Mouse (Mus musculus): ENCODE measurements around the gene Zbed3. TPM values are rescaled to one million over a fixed set of nuclear protein-coding genes. Genes with fewer than 3 reads are reported as not detected.

Gene Zbed3
- polyA plus RNA-seq (2015; fragmentation: Nextera tagmentation; extraction: Ambion mirVana): 4.9 and 5.2 TPM in 2 replicates

GRCm38 (mm10) chr13:95323400-95323799 is at the start of gene Zbed3:
Zbed3 (plus strand) TSS chr13:95323612.
- Histone ChIP-seq H3K9me3 (replicated peaks; ENCODE audit: control insufficient read depth, low read length) (no peaks in the 10 kb centered on the region), H3K27me3 (ENCODE audit: control insufficient read depth, insufficient read depth, low read depth, low read length) (peaks cover 12% of the 10 kb centered on the region)

GRCm38 (mm10) chr13:95278426-95279025 is 44.9 kb upstream of the Zbed3 start:
- Histone ChIP-seq H3K4me1 (ENCODE audit: control insufficient read depth, low read depth, low read length) (no peaks in the 10 kb centered on the region), H3K36me3 (ENCODE audit: control insufficient read depth, insufficient read depth) (no peaks in the 10 kb centered on the region), H3K27ac (ENCODE audit: low read length) (no peak overlapping the region), H3K9me3 (replicated peaks; ENCODE audit: control insufficient read depth, low read length) (no peaks in the 10 kb centered on the region), H3K4me2 (ENCODE audit: low read depth, low read length) (no peak overlapping the region), H3K27me3 (ENCODE audit: control insufficient read depth, insufficient read depth, low read depth, low read length) (no peaks in the 10 kb centered on the region), H3K9ac (ENCODE audit: low read depth, low read length) (no peak overlapping the region), H3K4me3 (ENCODE audit: low read depth, low read length) (no peak overlapping the region)
- 63% methylated on average over 4 of the region's 4 CpGs for WGBS (ENCODE audit: insufficient replicate concordance)
- no peak for ATAC-seq (ENCODE audit: low read depth)

More at GRCm38 (mm10) chr13:95323400-95323799, at the start of gene Zbed3:
- Histone ChIP-seq H3K4me1 (ENCODE audit: control insufficient read depth, low read depth, low read length) (peaks cover 9% of the 10 kb centered on the region), H3K27ac (ENCODE audit: low read length) (no peak within 1 kb of the TSS; the same call in 1 of the 2 replicates), H3K9ac (ENCODE audit: low read depth, low read length) (0 out of 2 replicates have a peak within 1 kb of the TSS, but pooled peaks have one; percentile 8), H3K36me3 (ENCODE audit: control insufficient read depth, insufficient read depth) (no peaks in the 10 kb centered on the region), H3K4me2 (ENCODE audit: low read depth, low read length) (peak within 1 kb of the TSS; percentile 54), H3K4me3 (ENCODE audit: low read depth, low read length) (peak within 1 kb of the TSS; percentile 67)
- no peak for ATAC-seq (ENCODE audit: low read depth)
- WGBS (ENCODE audit: insufficient replicate concordance): 73% methylated on average over 6 of the region's 6 CpGs

GRCm38 (mm10) chr13:95281740-95282673 is 41.4 kb upstream of the Zbed3 start:
- Histone ChIP-seq H3K4me3 (ENCODE audit: low read depth, low read length) (no peak overlapping the region), H3K4me1 (ENCODE audit: control insufficient read depth, low read depth, low read length) (no peaks in the 10 kb centered on the region), H3K36me3 (ENCODE audit: control insufficient read depth, insufficient read depth) (no peaks in the 10 kb centered on the region), H3K9me3 (replicated peaks; ENCODE audit: control insufficient read depth, low read length) (no peaks in the 10 kb centered on the region), H3K4me2 (ENCODE audit: low read depth, low read length) (no peak overlapping the region), H3K27ac (ENCODE audit: low read length) (no peak overlapping the region), H3K9ac (ENCODE audit: low read depth, low read length) (no peak overlapping the region), H3K27me3 (ENCODE audit: control insufficient read depth, insufficient read depth, low read depth, low read length) (no peaks in the 10 kb centered on the region)
- 49% methylated on average over 6 of the region's 7 CpGs for WGBS (ENCODE audit: insufficient replicate concordance)
- ATAC-seq (ENCODE audit: low read depth): no peak

- no peak for ATAC-seq (ENCODE audit: low read depth)
- no peak overlapping the region for H3K4me2 ChIP-seq (ENCODE audit: low read depth, low read length)
- H3K27me3 ChIP-seq (ENCODE audit: control insufficient read depth, insufficient read depth, low read depth, low read length): no peaks in the 10 kb centered on the region
- 6% methylated on average over 7 of the region's 7 CpGs for WGBS (ENCODE audit: insufficient replicate concordance)
- H3K4me1 ChIP-seq (ENCODE audit: control insufficient read depth, low read depth, low read length): no peaks in the 10 kb centered on the region
- H3K36me3 ChIP-seq (ENCODE audit: control insufficient read depth, insufficient read depth): no peaks in the 10 kb centered on the region
- no peak overlapping the region for H3K9ac ChIP-seq (ENCODE audit: low read depth, low read length)
- no peak overlapping the region for H3K27ac ChIP-seq (ENCODE audit: low read length)
- H3K9me3 ChIP-seq (replicated peaks; ENCODE audit: control insufficient read depth, low read length): no peaks in the 10 kb centered on the region
- no peak overlapping the region for H3K4me3 ChIP-seq (ENCODE audit: low read depth, low read length)
These were observed 36.4 kb upstream of the Zbed3 start for GRCm38 (mm10) chr13:95286989-95287388.

- Histone ChIP-seq H3K4me3 (ENCODE audit: low read depth, low read length) (no peak overlapping the region), H3K27ac (ENCODE audit: low read length) (no peak overlapping the region), H3K4me2 (ENCODE audit: low read depth, low read length) (no peak overlapping the region), H3K4me1 (ENCODE audit: control insufficient read depth, low read depth, low read length) (no peaks in the 10 kb centered on the region), H3K36me3 (ENCODE audit: control insufficient read depth, insufficient read depth) (no peaks in the 10 kb centered on the region), H3K27me3 (ENCODE audit: control insufficient read depth, insufficient read depth, low read depth, low read length) (no peaks in the 10 kb centered on the region), H3K9ac (ENCODE audit: low read depth, low read length) (no peak overlapping the region), H3K9me3 (replicated peaks; ENCODE audit: control insufficient read depth, low read length) (no peaks in the 10 kb centered on the region)
- no peak for ATAC-seq (ENCODE audit: low read depth)
- 67% methylated on average over 7 of the region's 7 CpGs for WGBS (ENCODE audit: insufficient replicate concordance)
These were observed 35.4 kb upstream of the Zbed3 start for GRCm38 (mm10) chr13:95288027-95288426.

GRCm38 (mm10) chr13:95291983-95292382 is 31.4 kb upstream of the Zbed3 start:
- no peak overlapping the region for H3K4me2 ChIP-seq (ENCODE audit: low read depth, low read length)
- H3K27me3 ChIP-seq (ENCODE audit: control insufficient read depth, insufficient read depth, low read depth, low read length): no peaks in the 10 kb centered on the region
- H3K27ac ChIP-seq (ENCODE audit: low read length): no peak overlapping the region
- H3K9me3 ChIP-seq (replicated peaks; ENCODE audit: control insufficient read depth, low read length): no peaks in the 10 kb centered on the region
- 67% methylated on average over 4 of the region's 4 CpGs for WGBS (ENCODE audit: insufficient replicate concordance)
- no peak overlapping the region for H3K9ac ChIP-seq (ENCODE audit: low read depth, low read length)
- no peaks in the 10 kb centered on the region for H3K36me3 ChIP-seq (ENCODE audit: control insufficient read depth, insufficient read depth)
- no peaks in the 10 kb centered on the region for H3K4me1 ChIP-seq (ENCODE audit: control insufficient read depth, low read depth, low read length)
- no peak for ATAC-seq (ENCODE audit: low read depth)
- no peak overlapping the region for H3K4me3 ChIP-seq (ENCODE audit: low read depth, low read length)

- no peaks in the 10 kb centered on the region for H3K9me3 ChIP-seq (replicated peaks; ENCODE audit: control insufficient read depth, low read length)
- no peaks in the 10 kb centered on the region for H3K27me3 ChIP-seq (ENCODE audit: control insufficient read depth, insufficient read depth, low read depth, low read length)
- no peak overlapping the region for H3K4me3 ChIP-seq (ENCODE audit: low read depth, low read length)
- H3K9ac ChIP-seq (ENCODE audit: low read depth, low read length): no peak overlapping the region
- no peak overlapping the region for H3K4me2 ChIP-seq (ENCODE audit: low read depth, low read length)
- no peaks in the 10 kb centered on the region for H3K36me3 ChIP-seq (ENCODE audit: control insufficient read depth, insufficient read depth)
- H3K4me1 ChIP-seq (ENCODE audit: control insufficient read depth, low read depth, low read length): no peaks in the 10 kb centered on the region
- whole genome bisulfite sequencing (ENCODE audit: insufficient replicate concordance): 49% methylated on average over 3 of the region's 3 CpGs
- no peak overlapping the region for H3K27ac ChIP-seq (ENCODE audit: low read length)
- ATAC-seq (ENCODE audit: low read depth): no peak
These were observed 23.5 kb upstream of the Zbed3 start for GRCm38 (mm10) chr13:95299956-95300355.

GRCm38 (mm10) chr13:95306596-95306995 is 16.8 kb upstream of the Zbed3 start:
- Histone ChIP-seq H3K27me3 (ENCODE audit: control insufficient read depth, insufficient read depth, low read depth, low read length) (no peaks in the 10 kb centered on the region), H3K9me3 (replicated peaks; ENCODE audit: control insufficient read depth, low read length) (no peaks in the 10 kb centered on the region), H3K4me3 (ENCODE audit: low read depth, low read length) (no peak overlapping the region), H3K4me1 (ENCODE audit: control insufficient read depth, low read depth, low read length) (no peaks in the 10 kb centered on the region), H3K36me3 (ENCODE audit: control insufficient read depth, insufficient read depth) (no peaks in the 10 kb centered on the region), H3K9ac (ENCODE audit: low read depth, low read length) (no peak overlapping the region), H3K27ac (ENCODE audit: low read length) (no peak overlapping the region), H3K4me2 (ENCODE audit: low read depth, low read length) (peak overlapping the region; percentile 31)
- 59% methylated on average over 4 of the region's 4 CpGs for WGBS (ENCODE audit: insufficient replicate concordance)
- no peak for ATAC-seq (ENCODE audit: low read depth)

All from liver, embryonic 16.5 days (tissue).